Mouse (Mus musculus) naive thymus-derived CD4-positive, alpha-beta T cell, adult 2 months (primary cell): ENCODE data around the gene Cd44.
A peak's percentile ranks its signal among the peaks of the same experiment; 100 is the strongest.

ENCODE experiments used
- DNase-seq: peaks from one replicate; pipeline ENCODE4 v3.0.0-alpha.2; 2011; ENCODE audit warnings: low read depth

Gene Cd44

DNA sequence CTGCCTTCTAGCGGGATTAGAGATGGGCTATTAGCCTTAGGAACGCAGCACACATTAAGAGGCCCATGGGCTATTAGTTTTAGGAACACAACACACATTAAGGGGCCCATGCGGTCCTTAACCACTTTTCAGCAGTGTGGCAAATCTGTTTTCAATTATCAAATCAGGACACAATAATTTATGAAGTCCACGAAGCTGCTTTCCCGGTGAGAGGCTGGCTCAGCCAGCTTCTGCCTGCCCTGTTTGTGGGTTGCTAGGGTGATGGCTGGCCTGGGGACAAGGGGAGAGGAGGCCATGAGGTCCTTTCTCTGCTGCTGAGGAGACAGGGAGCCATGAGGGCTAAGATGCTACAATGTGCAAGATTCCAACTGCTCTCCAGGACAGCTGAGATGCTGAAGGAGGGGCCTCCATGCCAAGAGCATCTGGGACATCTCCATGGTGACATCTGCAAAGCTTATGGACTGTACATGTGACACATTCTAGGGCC, 81.2 kb downstream of the Cd44 start:
- DNase-seq, result no peak

GRCm38 (mm10) chr2:102815289-102815809, 86.1 kb downstream of the Cd44 start:
- DNase-seq, result no peak

- peak; percentile 7 for DNase-seq
Observed at GRCm38 (mm10) chr2:102812756-102813155, 88.7 kb downstream of the Cd44 start.

DNA sequence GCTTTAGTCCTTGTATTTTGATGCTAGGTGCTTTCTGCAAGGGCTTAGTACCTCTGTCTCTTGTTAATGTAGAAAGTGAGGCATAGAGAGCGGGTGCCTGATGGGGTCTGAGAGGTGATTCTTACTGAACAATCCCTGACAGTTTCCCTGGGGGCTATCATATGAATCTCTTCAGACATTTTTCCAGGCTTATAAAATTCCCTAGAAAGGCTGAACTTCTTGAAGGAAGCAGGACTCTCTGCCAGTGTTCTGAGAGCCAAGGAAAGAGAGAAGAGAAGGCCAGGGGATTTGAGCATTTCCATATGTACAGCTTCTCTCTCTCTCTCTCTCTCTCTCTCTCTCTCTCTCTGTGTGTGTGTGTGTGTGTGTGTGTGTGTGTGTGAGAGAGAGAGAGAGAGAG, 92.0 kb downstream of the Cd44 start:
- no peak for DNase-seq

DNA sequence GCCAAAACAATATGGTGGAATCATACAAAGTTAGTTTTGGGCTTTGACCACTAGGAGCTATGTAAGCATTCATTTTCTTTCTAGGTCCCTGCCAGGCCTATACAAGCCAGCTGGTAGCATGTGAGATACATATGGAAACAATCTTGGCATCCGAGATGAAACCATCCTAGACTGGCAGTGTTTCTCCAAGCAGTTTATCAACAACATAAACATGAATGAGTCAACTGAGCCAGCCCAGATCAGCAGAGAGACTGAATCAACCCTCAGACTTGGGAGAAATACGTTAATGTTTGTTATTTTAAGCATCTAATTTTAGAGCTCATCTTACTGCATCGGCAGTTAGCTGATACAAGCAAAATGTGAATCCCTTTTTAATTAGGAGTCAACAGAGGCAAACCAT, 93.8 kb downstream of the Cd44 start:
- DNase-seq, result no peak

DNA sequence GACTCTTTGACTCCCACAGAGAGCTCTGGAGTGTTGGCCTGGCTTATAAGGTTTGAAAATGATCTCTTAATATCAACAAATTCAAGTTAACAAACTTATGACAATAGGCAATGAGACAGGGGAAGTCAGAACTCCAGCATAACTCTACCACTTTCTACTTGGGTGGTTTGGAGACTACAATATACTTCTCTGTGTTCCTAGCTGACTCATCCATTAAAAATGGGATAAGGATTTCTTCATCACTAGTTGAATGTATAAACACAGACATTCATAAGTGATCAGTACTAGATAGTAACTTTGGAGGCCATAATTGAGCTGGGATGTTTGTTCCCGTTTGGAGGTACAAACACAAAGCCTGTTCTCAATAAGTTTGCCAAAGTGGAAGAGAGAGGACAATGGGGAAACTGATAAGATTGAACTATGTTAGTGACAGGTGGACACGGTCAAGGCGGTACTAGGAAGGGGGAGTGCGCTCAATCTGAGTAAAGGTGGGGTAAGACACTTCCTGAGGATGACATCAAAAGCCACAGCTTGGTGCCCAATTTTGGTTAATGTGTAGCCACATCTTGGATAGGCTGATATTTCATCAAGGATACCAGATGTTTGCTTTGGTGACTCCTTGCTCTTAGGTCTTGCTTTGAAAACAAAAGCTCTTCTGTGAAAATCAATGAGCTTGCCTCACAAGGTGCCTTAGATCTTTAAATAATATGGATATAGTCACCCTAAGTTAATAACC, 95.5 kb downstream of the Cd44 start:
- DNase-seq, result no peak

DNA sequence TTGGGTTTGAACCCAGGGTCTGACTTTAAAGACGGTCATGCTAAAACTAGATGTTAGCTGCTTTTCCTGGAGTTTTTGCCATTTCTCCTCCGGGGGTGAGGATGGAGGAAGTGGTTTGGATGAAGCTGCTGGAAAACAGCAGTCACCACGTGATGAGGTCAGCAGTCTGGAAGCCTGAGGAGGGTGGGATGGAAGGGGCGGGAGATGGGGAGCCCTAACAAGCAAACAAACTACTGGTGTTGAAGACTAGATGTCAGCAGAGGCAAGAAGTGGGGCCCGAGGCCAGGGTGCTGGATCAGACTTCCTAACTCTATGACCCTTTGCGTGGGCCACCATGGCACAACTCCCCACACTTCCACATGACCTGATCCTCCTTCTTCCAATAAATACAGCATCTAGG, 96.2 kb downstream of the Cd44 start:
- no peak for DNase-seq

GRCm38 (mm10) chr2:102804109-102804508, 97.4 kb downstream of the Cd44 start:
- peak; percentile 72 for DNase-seq

- DNase-seq, result no peak
Observed at GRCm38 (mm10) chr2:102801899-102802298, 99.6 kb downstream of the Cd44 start.

- no peak for DNase-seq
Observed at GRCm38 (mm10) chr2:102798149-102798548, 103.3 kb downstream of the Cd44 start.

DNA sequence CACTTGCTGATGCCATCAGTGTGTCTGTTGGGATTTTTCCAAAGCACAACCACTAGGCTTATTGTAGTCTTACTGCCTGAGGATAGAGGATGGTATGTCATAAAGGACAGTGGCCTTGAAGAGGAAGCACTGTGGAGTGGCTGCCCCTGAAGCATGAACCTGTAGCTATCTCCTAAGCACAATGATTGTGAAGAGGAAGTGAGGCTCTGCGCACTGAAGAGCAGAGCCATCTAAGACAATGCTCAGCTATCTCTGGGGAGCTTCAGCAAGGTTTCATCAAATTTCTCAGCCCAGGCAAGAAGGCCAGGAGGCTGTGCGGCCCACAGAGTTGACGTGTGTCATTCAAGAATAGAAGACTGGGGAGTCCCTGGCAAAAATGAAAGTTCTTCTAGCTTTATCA, 106.4 kb downstream of the Cd44 start:
- DNase-seq, result no peak

DNA sequence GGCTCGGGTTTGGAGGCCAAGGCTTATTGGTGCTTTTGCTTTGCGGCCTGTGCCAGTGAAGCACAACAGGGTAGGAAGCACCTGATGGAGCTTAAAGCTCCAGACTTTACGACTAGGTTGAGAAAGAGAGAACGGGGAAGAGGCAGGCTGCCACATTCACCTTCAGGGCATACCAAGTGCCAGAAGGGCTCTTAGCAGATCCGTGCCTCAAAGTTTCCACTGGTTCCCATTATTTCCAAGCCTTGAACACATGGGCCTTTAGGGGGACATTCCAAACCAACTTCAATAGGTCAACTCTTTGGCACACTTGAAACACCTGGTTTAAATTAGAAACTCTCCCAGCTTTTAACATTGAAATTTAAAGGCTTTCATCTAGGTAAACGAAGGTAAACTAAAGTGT, 108.7 kb downstream of the Cd44 start:
- no peak for DNase-seq

DNA sequence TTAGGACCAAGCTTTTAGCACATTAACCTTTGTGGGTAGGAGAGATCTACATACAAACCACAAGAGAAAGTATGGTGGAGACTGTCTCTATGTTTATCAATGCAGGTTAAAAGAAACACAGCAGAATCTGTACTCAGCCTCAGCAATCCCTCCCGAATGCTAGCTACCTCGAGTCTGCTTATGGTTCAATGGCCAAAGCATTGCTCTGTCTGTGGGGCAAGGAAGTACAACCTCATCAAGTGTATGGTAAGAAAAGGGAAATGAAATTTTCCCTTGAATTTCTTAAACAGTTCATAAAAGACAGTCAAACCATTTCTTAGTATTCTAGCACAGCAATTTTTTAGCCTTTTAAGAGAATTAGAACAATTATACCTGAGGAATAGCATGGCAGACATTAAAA, 109.8 kb downstream of the Cd44 start:
- no peak for DNase-seq

GRCm38 (mm10) chr2:102785696-102786095, 115.8 kb downstream of the Cd44 start:
- DNase-seq, result no peak

DNA sequence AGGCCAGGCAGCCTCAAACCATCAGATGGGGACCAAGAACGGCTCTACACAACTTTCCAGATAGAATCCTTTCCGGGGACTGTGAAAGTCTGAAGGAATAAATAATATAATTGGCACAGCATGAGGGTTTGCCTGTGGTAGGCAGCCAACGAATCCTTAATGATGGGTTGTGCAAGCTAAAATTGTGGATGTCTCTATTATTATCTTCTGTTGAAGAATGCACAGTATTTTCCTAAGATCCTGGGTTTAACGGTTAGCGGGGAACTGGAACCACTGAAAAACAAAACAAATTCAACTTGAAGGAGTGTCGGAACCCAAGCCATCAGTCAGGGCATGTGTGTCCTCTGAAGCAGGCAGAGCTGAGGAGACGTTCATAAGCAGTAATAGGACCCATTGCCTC, 118.7 kb downstream of the Cd44 start:
- DNase-seq, result no peak

GRCm38 (mm10) chr2:102778208-102778607, 123.3 kb downstream of the Cd44 start:
- no peak for DNase-seq

DNA sequence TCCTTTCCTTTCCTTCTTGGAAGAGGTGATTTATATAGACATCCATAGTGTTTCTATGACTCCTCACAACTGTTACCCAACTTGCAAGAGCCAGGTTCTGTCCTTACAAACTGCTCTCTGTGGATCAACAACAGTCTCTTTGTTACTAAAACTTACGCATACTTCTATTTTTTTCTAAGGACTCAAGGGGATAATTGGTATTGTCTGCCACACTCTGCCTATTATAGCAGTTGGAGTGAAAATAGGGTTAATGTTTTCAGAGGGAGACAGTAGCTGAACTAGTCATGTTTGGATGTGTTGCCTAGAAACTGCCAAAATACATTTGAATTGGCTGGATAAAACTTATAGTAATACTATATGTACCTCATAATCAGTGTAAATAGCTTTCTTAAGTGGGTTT, 125.9 kb downstream of the Cd44 start:
- DNase-seq, result no peak

DNA sequence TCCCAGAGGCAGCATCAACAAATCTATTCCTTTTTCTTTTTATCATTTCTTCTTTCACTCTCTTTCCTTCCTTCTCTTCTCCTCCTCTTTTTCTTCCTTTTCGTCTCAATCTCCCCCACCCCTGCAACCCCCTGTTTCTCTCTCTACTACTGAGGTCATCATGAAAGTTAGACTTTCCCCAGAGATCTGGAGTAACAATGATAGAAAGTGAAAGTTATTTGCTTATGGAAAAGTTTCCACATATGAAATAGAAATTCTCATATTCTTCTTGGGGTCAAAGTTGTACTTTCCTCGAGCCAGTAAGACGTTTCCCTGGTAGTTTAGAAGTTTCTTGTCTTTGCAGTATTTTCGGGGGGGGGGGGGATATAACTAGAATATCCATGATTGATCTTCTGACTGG, 126.8 kb downstream of the Cd44 start:
- no peak for DNase-seq

- DNase-seq, result no peak
Observed at GRCm38 (mm10) chr2:102772276-102772675, 129.2 kb downstream of the Cd44 start.

GRCm38 (mm10) chr2:102771304-102771703, 130.2 kb downstream of the Cd44 start:
- no peak for DNase-seq

- no peak for DNase-seq
Observed at GRCm38 (mm10) chr2:102768267-102768666, 133.2 kb downstream of the Cd44 start.

GRCm38 (mm10) chr2:102764602-102765374, 136.7 kb downstream of the Cd44 start:
- DNase-seq, result no peak

DNA sequence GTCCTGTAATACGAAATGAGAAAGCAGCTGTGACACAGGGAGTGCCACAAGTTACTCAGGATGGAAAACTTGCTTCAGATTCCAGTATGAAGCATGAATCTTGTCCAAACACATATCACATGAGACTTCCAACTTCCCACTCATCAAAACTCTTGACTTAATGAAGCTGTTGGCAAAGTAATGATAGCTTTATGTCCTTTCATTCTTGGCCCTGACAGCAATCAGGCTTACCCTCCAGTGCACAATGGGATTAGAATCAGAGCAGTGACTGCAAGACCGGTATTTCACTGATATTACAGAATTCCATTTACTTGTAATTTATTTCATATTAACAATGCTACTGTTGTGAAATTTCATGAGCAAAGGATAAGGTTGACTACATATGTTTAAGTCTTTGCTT, 137.5 kb downstream of the Cd44 start:
- no peak for DNase-seq
